Mouse (Mus musculus) subcutaneous adipose tissue, adult 2 months (tissue): ENCODE data around the gene Gsto2. TPM values are rescaled to one million over a fixed set of nuclear protein-coding genes. Genes with fewer than 3 reads are reported as not detected.

Experiments
- polyA plus RNA-seq: library from polyadenylated mRNA; depleted of rRNA; stranded (reverse); fragments of >200 nt; gene quantifications from 2 replicates; pipeline ENCODE4 v1.2.3, GENCODE M21; 2012; ENCODE audit warnings: low replicate concordance; rRNA removed

Gene Gsto2
- polyA plus RNA-seq = 1.2 and 3.5 TPM in 2 replicates

DNA sequence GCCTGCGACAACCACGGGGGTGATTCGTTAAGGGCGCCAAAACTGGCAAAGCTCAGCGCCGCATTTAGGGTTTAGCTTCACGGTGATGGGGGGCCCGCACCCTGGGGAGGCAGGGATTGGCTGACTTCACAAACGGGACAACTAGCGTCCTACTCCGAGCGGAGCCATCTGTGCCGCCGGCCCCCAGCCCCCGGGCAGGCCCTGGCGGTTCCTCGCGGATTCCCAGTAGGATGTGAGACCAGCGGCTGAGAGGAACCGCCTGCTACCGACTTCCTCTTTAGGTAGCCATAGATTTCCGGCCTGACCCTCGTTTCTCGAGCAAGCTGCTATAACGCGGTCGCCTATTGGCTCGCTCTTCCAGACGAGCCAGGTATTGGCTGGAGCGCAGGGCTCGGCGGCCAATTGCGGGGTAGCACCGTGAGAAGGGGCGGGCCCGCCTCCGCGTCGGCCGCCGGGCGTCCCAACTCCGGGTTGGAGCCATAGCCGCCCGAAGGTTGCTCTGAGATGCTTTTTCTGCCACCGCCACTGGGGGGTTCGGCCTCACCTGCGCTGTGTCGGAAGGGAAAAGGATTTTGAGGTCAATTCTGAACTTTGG is at the start of gene Gsto2:
Gene Gsto2 (plus strand): TSS at position 182 of the 595 bp plus-strand sequence.

DNA sequence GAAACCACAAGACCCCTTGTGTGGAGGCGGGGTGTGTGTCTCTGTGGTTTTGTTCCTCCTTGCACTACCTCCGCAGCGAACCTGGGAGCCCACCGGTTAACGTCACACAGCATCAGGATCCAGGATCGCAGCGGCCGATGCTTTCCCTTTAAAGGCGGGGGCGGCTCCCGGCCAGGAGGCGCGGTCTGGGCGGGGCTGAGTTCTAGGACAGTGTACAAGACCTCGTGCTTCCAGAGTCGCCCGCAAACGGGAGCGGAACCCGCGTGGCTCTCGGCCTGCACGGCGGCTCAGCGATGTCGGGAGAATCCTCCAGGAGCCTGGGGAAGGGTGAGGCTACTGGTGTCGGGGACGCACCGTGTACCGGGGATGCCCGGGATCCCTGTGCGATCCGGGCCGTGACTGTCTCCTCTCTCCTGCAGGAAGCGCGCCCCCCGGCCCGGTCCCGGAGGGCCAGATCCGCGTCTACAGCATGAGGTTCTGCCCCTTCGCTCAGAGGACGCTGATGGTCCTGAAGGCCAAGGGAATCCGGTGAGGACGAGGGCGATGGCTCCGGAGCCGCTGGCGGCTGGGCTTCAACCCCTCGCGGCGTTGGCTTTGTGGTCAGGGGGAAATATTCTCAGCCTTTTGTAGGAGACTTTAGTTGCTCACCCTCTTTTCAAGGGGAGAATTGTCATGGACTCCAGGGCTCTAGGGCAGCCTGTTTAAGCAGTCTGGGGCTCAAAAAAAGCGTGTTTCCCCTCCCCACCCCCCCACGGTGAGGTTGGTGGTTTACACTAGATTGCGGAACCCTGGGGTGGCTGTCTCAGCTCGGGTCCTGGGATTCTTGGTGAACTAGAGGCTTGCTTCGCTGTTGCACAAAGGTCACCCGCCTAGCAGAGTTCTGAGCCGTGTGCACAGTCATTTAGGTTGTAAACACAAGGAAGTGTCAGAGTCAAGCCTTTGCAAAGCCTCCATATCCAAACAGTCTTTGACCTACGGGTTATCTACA is 10.2 kb upstream of the Gsto2 start, which contains the start of gene Gsto1:
Gene Gsto1 (plus strand): TSS at position 175 of the 988 bp plus-strand sequence.

DNA sequence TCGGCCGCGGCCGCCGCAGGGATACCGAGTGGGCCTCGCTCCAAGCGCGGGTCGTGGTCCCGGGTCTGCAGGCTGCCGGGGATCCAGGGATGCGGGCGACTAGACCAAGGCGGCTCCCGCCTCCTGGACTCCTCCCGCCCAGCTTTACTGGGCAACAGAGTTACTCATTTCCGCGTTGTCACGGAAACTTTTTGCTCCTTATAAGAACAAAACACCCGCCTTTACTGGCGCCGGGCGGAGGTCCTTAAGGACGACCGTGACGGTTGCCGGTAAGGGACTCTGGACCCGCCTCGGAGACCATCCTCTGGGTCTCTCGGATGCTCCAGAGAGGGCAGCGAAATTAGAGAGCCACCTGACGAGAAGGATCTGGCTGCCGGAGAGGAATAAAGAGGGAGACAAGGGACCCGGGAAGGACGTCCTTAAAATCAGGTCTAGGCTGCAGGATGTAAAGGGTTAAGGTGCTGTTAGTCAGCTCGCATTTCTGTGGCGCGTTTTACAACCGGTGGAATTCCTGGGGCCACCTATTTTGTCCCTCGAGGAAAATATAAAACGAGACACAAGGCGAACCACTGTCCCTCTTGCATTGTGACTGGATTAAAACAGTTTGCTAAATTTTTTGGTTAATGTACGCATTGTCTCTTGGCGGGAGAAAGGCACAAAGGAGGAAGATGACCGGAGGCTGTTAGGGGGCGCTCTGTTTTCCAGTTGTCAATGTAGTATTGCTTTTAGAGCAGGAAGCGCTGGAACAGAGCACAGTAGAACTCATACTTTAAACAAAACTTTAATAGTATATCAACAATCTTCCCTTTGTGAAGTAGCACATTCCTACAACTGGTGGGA is 54.0 kb downstream of the Gsto2 start, which contains the start of the genes Cfap43 and Itprip:
Gene Cfap43 (minus strand): TSS at position 162 of the 840 bp plus-strand sequence.
Gene Itprip (minus strand): TSS at position 174 of the 840 bp plus-strand sequence.

Other genes starting within 250 kb of the Gsto2 start
- 0.43 and 2.0 TPM in 2 replicates for gene Col17a1, start 173.4 kb upstream of the Gsto2 start, polyA plus RNA-seq
- 75.2 and 88.3 TPM in 2 replicates for gene Sfr1, start 133.9 kb upstream of the Gsto2 start, polyA plus RNA-seq
- 86.8 and 226 TPM in 2 replicates for gene Gsto1, start 10.6 kb upstream of the Gsto2 start, polyA plus RNA-seq
- 0.07 and 0.62 TPM in 2 replicates for gene Cfap43, start 53.8 kb downstream of the Gsto2 start, polyA plus RNA-seq
- gene Itprip, start 53.8 kb downstream of the Gsto2 start, polyA plus RNA-seq = 3.1 and 7.5 TPM in 2 replicates
- gene Cfap58, start 72.1 kb downstream of the Gsto2 start, polyA plus RNA-seq = not detected in 2 replicates